Mouse (Mus musculus): ENCODE measurements around the gene Cx3cr1.
A peak's percentile ranks its signal among the peaks of the same experiment; 100 is the strongest.

The Cx3cr1 gene

DNA sequence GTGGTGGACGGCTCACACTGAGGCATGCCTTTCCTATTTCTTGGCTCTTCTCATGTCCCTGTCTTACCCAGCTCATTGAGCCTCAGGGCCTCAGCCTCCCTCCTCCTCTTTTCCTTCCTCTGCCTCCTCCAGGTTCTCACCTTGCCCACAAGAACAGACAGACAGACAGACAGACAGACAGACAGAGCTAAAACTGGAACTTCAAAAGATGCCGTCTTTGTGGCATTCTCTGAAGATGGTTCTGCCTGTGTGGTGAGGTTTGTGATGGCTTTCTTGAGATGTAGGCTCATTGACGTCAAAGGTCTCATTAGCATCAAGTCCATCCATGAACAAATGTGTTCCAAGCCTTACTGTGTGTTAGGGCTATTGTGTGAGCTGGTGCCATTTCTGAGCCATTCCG, 13.0 kb upstream of the Cx3cr1 start:
- DNase-seq (ENCODE audit: low spot score in 2 of 2) = no peak

DNA sequence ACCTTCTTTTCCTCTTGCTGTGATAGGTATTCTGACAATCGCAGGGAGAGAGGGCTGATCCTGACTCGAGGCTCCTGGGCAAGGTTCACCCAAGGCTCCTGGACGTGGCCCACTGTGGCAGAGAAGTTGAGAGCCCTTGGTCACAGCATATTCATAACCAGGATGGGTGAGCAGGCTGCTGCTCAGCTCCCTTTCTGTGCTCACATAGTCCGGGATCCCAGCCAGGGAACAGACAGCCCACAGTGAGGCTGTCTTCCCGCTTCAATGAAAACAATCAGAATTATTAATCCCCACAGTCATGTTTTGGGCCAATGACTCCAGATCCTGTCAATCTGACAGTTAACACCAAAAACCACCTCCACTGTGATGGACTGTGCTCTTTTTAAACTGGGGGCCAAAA, 12.3 kb upstream of the Cx3cr1 start:
- DNase-seq (ENCODE audit: low spot score in 2 of 2) = no peak

DNA sequence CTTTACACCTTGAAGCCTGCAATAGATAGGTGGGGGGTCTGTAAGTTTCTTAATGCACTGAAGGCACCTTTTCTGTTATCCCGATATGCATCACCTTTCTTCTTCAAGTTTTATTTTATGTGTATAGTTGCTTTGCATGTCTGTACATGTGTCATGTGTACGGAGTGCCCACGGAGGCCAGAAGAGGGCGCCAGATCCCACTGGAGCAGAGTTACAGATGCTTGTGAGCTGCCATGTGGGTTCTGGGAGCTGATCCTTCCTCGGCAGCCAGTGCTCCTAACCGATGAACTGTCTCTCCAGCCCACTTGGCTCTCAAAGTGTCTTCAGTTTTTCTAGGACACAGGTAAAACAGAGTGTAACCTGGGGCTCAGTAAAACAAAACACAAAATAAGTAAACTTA, 11.6 kb upstream of the Cx3cr1 start:
- DNase-seq (ENCODE audit: low spot score in 2 of 2) = peak in 1 of 2 experiments; percentile 38

DNA sequence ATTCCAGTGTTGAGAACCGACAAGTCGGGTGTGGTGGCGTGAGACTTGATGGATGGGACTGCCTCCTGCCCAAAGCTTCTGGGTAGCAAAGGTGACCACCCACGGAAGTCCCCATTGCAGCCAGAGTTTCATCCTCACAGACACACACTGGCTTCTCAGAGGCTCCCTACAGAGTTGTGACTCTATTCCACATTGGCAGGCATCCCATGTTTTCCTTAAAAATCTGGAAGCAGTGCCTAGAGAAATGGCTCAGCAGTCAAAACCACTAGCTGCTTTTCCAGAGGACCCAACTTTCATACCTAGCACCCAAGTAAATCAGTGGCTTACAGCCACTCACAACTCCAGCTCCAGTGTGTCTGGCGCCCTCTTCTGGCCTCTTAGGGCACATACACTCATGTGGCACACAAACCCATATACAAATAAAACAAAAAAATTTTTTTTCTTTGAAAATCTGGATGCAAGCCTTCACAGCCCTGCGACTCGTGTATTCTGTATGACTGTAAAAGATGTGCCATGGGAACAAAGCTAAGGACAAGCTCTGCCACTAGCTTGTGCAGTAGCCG, 10.9 kb upstream of the Cx3cr1 start:
- no peak for DNase-seq (ENCODE audit: low spot score in 2 of 2)

DNA sequence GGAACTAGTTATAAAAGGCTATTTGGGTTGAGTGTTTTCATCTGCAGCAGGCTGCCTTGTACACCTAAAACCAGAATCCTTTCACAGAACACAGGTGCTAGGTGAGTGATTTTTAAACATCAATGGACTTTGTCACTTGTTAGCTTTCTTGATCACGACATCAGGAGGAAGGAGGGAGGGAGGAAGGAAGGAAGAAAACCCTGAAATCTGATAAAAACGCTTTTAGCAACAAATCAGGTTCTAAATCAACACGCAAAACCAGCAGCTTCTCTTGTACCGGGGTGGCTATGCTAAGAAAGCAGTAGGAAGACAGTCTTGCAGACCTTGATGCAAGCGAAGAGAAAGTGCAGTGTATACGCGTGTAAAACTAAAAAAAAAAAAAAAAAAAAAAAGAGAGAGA, 10.2 kb upstream of the Cx3cr1 start:
- no peak for DNase-seq (ENCODE audit: low spot score in 2 of 2)

DNA sequence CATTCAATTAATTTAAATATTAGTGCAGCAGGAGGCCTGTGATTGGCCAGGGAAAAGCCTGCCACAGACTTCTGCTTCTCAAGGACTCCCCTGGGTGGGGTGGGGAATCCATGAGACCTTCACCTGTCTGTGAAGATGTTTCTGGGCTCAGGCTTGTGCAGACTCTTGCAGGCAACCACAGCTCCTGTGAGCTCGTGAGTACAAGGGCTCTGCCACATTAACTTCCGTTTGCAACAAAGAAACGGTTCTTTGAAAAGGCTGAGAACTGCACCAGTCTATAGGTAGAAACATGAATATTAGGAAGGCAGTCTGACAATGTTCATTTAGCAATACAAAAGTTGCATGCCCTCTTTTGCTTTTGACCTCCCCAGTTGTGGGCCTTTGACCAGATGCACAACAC, 8.6 kb upstream of the Cx3cr1 start:
- DNase-seq (ENCODE audit: low spot score in 2 of 2) = no peak

DNA sequence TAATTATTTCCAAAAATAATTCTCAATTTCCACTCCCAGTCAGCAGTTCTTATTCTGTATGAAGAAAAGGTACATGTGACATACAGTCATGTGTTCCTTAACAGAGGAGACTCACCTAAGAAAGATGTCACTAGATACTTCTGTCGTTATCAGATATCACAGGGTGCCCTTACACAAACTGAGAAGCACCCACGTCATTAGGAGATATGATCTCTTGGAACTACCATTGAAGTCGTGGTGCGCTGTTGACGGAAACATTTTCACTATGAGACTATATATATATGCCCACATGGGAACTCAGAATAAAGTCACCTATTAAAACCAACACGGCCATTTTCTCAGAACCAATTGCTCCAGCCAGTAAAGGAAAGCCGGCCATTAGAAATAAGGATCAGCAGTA, 4.8 kb upstream of the Cx3cr1 start:
- no peak for DNase-seq (ENCODE audit: low spot score in 2 of 2)

DNA sequence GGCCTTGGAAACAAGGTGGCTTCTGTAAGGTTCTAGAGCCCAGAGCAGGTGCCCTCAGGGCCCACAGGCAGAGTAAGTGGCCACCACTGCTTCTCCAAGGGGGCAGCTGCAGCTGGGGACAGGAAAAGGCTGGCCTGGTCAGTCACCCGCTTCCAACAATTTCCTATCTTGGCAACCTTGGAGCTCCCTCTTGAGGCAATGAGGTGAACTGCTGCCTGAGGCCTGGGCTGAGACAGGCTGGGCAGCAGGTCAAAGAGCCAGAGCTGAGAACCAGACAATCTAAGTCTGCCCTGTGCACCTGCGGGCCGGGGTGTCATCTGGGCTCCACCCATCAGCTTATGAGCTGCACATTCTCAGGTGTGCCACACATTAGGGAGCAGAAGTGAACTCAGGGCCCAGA, 3.5 kb upstream of the Cx3cr1 start:
- peak; percentile 64 to 76 for DNase-seq (ENCODE audit: low spot score in 2 of 2)

DNA sequence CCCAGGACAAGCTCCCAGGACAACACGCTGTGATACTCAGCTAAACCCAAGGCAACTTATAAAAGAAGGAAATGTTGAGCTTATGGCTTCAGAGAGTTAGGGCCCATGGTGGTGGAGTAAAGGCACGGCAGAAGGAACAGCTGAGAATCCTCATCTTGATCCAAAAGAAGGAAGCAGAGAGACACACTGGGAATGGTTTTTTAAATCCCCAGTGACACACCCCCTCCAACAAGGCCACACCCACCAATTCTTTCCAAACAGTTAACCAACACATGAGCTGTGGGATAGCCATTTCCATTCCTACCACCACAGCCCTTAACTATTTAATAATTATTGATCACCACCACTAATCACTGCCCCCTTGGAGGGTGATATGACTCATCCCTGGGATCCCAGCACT, 1.6 kb upstream of the Cx3cr1 start:
- no peak for DNase-seq (ENCODE audit: low spot score in 2 of 2)

DNA sequence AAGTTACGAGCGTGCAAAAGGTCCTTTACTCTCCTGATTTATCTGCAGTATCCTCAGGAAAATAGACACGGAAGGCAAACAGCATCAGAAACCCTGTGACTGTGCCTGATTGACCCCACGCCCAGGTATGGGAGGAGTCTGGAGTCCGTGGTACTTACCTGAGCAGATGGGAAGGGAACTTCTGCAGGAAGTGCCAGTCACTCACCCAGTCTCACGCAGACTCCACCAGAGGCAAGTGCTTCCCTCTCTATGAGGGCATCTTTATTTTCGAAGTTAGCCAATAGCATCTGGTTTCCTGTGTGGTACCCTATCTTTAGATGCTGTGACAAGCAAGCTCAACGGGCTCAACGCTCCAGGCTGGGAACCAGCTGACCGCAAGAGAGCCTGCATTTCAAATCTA, 1.6 kb downstream of the Cx3cr1 start:
- no peak for DNase-seq (ENCODE audit: low spot score in 2 of 2)

DNA sequence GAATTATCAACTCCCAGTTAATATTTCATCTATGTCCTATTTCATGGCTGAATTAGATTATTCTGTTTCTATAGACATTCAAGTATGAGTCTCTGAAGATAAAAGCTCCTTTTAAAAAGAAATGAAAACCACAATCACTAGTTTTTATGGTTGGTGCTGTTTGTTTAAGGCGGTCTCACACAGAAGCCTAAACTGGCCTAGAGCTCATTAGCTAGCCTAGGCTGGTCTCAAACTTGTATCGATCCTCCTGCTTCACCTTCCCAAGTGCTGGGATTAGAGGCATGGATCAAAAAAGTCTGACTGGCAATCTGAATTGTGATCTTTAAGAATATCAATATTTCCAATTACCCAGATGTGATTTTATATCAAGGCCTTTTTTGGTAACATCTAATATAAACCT, 2.1 kb downstream of the Cx3cr1 start:
- no peak for DNase-seq (ENCODE audit: low spot score in 2 of 2)

DNA sequence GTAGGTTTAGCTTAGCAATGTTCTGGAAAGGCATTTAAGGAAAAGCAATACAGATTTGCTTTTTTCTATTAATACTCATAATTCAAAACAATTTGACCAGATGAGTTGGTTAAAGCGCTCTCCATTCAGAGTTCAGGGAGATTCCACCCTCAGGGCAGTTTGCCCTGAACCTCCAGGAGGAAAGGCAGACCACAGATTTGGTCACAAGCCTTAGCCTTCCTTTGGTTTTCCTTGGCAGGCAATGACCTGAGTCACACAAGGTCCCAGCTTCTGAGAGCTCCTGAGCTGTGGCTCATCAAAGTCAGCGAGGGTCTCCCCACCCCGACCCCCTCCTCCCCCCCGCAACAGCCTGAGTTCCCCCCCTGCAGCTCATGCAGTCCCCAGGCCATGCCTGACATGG, 5.4 kb downstream of the Cx3cr1 start:
- DNase-seq (ENCODE audit: low spot score in 2 of 2) = no peak

DNA sequence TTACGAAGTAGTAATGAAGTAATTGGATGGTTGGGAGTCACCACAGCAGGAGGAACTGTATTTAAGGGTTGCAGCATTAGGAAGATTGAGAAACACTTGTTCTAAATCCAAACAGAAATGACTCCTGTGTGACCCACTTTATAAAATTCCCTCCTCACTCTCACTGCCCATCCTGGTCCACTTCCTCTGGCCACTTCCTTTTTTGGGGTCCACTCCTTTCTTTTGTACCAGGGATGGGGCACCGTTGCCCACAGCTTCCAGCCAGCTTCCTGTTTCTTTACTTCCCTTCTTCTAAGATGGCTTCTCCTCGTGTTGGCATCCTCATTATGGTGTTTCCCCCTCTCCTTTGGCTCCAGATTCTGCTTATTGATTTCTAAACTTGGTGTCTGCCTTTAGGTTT, 10.9 kb downstream of the Cx3cr1 start:
- no peak for DNase-seq (ENCODE audit: low spot score in 2 of 2)

DNA sequence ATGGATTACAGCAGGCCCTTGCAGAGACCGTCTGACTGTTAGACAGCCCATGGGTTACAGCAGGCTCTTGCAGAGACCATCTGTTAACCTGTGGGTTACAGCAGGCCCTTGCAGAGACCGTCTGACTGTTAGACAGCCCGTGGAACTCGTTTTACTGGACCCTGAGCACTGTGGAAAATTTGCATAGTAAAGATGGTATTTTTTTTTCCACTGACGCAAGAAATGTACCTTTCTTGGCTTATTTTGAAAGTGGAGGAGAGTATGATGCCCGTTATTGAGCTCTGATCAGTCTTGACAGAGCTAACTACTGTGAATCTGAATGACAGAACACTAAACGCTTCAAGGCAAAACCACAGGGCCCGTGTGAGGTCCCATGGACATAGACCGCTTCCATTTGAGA, 13.5 kb downstream of the Cx3cr1 start:
- DNase-seq (ENCODE audit: low spot score in 2 of 2) = no peak

DNA sequence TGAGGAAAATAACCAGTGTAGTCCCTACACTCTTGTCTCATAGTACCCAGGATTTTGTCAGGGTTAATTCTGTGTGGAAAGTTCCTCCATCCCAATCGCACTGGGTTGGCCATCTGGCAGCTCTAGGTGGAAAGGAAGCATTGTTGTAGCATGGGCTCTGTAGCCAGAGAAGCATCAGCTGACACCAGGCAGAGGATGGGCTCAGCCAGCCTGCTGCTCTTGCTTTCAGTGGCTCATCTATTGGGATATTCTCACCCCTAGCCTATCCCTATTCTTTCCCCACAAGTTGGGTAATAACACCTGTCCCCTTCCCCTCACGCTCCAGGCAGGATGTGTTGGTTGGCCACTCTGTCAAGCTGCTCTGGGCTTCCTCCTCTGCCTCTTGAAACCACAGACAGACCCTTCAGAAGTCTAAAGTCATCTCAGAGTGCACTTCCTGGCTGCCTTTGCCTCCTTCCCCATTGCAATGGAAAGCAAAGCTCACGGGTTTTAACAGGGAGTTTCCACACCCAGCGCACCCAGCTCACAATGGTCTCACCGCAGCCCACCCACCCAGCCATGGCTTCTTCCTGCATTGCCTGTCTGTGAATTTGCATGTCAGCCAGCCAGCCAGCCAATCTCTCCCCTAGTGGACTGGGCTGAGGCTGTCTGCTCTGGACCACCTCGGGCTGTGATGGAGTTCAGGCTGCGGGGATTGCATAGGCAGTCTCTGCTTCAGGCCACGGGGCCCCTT, 15.0 kb downstream of the Cx3cr1 start:
- peak in 1 of 2 experiments; percentile 31 for DNase-seq (ENCODE audit: low spot score in 2 of 2)

DNA sequence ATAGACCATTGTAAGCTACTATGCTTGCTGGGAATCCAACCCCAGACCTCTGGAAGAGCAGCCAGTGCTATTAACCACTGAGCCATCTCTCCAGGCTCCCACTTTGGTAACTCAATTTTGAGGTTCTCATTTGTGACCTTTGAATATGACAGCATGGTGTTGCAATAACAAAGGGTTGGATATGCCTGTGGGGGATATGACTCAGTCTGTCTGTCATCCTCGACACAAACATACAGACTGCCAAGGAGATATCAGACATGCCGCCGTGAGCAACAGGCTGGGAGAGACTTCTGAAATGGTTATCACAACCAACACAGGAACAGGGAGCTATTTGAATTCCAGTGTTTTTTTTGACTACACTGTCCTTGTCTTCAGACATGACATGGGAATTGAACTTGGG, 20.3 kb downstream of the Cx3cr1 start:
- DNase-seq (ENCODE audit: low spot score in 2 of 2) = no peak

DNA sequence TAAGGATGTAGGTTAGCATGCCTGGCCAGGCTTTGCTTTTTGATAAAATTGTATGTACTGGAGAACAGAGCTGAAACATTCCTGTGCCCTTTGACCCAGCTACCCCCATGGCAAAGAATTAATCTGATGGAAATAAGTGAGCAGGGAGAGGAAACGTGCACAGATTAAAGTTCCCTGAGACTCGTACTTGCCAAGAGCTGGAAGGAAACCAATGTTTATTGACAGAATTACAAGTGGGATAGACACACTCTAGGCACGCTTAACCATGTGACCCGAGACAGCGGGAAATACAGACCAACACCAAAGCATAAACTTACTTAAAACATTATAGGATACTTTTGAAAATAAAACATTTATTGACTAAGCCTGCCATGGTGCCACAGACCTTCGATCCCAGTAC, 21.2 kb downstream of the Cx3cr1 start:
- no peak for DNase-seq (ENCODE audit: low spot score in 2 of 2)

DNA sequence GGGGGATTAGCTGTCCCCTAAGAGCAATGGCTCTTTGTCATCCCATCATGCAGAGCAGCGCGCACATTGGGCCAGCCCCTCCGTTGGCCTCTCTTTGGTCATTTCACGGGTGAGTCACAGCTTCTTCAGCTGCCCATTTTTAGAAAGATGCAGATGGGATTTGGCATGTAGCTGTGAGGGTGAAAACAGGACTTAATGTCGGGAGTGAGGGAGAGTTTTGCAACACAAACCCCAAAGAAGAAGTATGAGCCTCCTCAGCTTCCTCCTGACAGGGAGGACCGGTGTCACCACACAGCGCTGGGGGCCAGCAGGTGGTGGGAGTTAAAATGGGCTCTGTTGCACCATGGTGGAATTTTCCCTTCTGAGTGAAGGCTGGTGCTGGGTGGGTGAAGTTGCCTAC, 26.6 kb downstream of the Cx3cr1 start:
- no peak for DNase-seq (ENCODE audit: low spot score in 2 of 2)

DNA sequence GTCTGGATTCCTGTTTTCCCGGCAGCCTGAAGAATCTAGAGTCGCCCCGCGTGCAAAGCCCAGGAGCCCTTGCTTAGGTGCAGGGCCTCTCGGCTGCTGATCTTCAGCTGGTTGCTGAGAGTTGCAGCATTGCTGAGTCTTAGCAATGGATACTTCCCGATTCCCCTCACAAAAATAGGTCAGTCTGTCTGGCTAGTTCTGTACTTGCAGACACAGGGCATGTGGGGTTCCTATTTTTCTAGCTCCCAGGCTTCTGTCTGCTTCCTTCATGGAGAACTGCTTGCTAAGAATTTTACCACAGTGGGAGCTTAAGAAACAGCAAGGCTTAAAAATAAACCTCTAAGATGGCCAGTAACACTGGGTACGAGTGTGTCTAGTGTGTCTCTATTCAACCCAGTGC, 32.3 kb downstream of the Cx3cr1 start:
- DNase-seq (ENCODE audit: low spot score in 2 of 2) = no peak

DNA sequence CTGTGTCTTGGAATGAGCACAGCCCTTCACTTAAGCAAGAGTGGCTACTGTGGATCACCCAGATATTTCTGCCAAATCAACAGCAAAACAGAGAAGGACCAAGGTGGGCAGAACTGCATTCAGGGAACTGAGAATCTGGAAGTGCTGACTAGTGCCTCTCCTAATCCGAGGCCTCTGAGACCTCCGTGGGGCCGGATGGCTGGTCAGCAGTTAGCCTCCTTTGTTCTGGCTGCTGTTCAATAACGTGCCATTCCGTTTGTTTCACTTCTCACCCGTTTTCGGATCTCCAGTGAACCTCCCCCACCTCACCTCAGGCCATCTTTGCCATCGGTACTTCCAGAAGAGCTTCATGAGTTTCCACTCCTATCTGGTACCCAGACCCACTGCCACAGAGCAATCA, 35.3 kb downstream of the Cx3cr1 start:
- DNase-seq (ENCODE audit: low spot score in 2 of 2) = no peak

DNA sequence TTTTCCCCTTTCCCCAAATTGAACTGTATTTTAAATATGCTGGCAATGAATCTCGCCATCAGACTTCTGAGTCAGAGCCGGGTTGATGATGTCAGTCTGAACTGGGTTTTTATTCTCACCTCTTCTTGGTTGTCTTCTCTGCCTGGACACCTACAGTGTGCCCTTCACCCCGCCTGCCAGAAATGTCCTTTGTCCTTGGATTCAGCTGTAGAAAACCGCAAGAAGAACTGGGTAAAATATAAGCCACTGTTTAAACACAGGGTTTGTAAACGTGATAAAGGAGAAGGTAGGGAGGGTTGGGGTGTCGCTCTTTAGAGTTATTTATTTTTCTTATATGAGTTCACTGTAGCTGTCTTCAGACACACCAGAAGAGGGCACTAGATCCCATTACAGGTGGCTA, 37.0 kb downstream of the Cx3cr1 start:
- no peak for DNase-seq (ENCODE audit: low spot score in 2 of 2)

DNA sequence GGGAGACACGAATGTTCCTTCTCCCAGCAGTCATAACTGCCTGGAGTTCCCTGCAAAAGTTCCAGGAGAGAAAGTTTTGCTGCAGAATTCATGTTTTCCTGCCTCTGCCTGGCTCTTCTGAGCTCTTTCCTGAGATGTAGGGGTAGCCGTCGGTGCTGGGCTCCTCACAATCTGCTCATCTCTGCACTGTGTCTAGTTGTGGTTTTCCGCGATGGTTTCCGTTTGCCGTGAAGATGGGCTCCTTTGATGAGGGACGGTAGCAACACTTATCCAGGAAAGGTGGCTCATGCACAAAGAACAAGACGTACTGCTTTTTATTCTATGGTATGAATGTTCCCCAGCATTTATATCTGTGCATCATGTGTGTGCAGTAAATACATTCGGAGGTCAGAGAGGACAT, 39.3 kb downstream of the Cx3cr1 start:
- no peak for DNase-seq (ENCODE audit: low spot score in 2 of 2)

DNA sequence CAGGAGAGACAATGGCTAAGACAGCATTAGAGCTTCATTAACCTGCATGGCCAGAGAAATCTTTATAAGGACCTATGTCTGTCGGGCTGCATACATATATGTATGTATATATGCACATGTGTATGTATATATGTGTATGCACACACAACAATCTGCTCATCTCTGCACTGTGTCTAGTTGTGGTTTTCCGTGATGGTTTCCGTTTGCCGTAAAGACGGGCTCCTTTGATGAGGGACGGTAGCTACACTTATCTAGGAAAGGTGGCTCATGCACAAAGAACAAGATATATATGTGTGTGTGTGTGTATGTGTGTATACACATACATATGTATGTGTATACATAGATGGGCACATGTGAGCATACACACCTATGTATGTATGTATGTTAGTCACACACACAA, 39.8 kb downstream of the Cx3cr1 start:
- no peak for DNase-seq (ENCODE audit: low spot score in 2 of 2)

Measured in spleen, postnatal 10 days (tissue).